Mouse (Mus musculus): Measurements from ENCODE around the gene Ciart.
"Not testable (repeated sequence)": the region's sequence is repeated elsewhere in the genome, so short reads cannot be mapped to it uniquely, and the experiment has no call there.

The Ciart gene

DNA sequence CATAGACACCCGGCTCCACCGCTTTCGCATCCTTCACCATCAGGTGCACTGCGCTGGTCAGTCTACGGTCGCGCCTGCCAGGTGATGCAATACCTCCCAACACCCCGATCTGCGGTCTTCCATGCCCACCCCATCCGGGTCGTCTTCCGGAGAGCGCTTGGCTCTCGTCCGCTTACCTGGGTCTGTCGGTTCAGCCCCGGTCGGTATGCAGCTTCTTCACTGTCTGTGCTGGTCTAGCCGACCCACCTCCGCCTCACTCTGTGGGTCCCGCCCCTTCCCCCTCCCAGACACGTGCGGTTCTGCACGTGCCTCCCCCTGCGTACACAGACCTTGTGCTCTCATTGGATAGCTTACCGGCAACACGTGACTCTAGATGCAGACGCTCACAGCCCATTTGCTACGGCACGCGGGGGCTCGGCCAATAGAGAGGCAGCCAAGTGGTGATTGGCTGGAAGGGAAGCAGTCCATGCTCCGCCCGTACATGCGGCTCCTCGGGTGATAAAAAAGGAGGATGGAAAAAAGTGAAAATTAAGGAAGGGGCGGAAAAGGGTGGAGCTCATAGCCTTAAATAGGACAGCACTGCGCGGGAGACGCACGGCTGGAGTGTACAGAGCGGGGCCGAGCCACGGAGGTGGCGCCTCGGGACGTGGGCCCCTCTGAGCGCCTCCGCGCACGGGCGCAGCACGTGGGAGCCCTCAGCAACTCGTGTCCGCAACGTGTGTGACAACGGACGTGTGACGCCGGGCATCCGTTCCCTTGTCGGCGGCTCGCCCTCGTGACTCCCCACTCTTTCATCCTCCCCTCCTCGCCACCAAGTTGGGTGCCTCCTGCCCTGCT, at the start of gene Ciart:
Gene Ciart (minus strand): TSS at position 273 of the 837 bp plus-strand sequence.
- peak; percentile 99 for DNase-seq

DNA sequence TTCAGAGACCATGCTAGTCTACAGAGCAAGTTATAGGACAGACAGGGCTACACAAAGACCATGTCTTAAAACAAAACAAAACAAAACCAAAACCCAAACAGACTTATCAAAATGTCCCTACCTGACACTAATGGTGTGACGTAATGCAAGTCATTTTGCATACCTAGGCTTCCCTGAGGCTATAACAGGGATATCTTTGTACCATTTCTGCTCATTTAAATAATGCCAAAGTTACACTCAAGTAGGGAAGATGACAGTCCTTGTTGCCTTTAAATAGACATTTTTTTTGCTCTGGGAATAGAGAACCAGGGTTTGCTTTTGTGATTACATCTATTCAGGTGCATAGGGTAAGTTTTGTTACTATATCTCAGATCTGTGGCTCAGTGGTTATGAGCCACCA, 49.4 kb upstream of the Ciart start:
- no peak for DNase-seq

GRCm38 (mm10) chr3:95930471-95930789, 48.4 kb upstream of the Ciart start:
- no peak for DNase-seq

DNA sequence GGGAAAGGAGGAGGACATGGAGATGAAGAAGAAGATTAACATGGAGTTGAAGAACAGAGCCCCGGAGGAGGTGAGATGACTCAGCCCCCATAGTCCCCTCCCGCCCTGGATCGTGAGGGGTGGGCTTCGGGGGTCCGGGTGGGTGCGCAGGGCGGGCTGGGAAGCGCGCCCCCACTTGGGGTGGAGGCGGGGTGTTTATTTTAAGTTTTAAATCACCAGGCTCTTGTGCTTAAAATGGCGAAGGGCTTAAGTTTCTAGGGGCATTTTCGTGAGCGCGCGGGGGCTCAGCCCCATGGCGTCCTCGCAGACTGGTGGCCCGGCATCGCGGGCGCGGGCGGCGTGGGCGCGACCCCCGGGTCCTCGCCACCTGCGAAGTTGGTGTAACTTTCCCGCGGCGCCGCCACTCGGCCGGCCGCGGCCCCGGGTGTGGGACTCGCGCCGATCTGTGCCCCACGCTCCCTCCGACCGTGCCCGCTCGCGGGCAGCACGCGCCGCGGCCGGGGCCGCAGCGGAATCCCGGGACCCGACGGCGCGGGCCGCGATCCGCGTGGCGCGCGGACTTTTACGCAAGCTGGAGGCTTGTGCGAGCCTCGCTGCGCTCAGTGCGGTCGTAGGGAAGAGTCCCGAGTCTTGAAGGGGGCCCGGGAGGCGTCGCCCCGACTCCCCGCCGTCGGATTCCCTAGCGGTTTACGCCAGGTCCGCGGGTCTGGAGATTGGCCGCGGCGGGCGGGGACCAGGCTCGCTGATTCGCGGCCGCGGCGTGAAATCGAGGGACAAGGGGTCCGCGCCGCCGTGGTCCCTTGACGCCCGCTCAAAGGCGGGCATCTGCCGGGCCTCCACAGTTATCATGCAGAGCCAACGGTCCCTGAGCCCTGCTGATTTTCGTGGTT, 47.8 kb upstream of the Ciart start:
- DNase-seq, result peak; percentile 42

DNA sequence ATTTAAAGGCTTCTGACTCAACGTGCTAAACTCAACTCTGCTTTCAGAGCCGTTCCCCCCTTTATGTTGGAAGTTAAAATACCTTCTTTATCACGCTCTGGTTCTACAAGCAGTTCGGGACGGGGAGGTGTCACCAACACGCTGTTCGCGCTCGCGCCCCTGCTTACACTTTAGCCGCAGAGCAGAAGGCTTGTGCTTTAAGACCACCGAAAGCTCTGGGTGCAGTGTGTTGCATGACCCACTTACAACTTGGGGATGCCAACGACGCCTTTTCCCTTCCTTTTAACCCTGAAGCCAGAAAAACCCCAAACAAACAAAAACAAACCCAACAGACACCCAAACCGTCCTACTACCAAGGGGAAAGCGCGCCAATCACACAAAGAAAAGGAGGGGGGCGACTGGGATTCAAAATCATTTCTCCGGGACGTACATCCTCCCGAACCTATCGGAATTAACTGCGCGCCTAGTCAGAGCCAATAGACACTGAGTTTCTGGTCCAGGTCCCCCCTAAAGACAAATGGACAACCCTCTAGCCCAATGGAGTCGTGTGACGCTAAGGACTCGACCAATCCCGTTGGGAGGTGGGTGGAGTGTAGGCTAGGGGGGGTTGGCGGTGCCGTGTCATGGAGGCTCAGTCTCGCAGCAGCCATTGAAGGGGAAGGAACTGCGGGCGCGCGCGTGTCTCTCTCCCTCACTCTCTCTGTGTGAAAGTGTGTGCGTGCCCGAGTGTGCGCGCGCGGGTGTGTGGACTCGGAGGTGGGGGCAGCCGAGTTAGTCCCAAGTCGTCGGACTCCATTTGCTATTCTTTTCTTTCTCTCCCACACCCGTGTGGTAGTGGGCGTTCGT, 46.8 kb upstream of the Ciart start, which contains the start of gene Anp32e:
Gene Anp32e (plus strand): TSS at position 589 of the 846 bp plus-strand sequence.
- DNase-seq, result peak; percentile 98

- DNase-seq, result no peak
Measured at GRCm38 (mm10) chr3:95928261-95928657, 46.2 kb upstream of the Ciart start.

DNA sequence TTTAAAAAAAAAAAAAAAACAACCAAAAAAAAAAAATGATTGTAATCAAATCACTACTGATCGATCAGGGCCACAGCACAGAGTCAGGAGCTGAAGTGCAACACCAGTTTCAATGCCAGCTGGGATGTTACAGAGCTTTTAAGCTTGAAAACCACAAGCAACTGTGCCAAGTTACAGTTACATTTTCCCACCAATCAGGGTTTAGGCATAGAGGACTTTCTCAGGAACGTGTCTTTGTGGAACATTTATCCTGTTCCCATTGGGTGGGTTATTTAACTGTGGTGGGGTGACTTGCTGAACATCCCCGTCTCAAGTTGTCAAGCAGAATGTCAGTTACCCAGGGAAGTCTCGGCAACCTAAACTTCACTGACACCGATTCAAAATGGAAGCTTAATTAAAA, 43.0 kb upstream of the Ciart start:
- no peak for DNase-seq

DNA sequence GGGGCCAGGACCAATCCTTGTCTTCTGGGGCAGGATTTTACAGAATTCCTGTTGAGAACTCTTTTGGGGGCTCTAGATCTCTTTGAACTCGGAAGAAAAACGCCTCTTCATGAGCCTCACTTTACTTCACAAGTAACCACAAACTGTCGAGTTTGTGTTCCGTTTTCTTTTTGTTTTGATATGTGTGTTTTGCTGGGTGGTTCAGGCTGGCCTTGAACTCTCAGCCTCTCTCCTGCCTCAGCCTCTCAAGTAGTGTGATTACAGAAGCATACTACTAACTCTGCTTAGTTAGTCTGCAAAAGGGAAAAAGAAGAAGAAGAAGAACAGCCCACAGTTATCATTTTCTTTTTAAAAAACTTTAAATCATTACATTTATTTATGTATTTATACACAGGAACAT, 42.1 kb upstream of the Ciart start:
- no peak for DNase-seq

DNA sequence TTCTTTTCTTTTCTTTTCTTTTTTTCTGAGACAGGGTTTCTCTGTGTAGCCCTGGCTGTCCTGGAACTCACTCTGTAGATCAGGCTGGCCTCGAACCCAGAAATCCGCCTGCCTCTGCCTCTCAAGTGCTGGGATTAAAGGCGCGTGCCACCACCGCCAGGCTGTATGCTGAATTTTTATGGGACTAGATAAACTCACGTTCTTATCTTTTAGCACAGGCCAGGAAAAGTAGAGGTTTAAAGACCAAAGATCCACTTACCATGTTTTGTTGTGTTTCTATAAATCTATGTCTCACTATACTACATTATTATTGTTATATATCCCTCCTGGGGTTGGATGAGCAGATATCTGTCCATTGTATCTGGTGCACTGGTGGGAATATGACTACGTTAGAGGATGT, 41.4 kb upstream of the Ciart start:
- DNase-seq, result not testable (repeated sequence)

GRCm38 (mm10) chr3:95920532-95920931, 38.5 kb upstream of the Ciart start:
- not testable (repeated sequence) for DNase-seq

- DNase-seq, result no peak
Measured at GRCm38 (mm10) chr3:95916760-95917159, 34.7 kb upstream of the Ciart start.

DNA sequence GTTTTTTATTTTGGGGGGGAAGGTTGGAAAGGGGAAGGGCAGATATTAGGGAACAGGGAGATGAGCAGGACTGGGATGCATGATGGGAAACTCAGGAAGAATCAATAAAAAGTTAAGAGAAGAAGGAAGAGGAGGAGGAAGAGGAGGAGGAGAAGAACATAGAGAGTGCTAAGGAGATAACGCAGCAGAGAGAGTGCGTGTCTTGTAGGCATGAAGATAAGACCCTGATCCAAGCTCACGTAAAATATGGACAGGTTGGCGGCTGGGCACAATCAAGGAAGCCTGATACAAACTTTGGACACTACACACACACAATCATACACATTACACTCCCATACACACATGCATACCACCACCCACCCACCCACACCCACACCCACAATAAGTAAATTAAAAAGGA, 32.7 kb upstream of the Ciart start:
- DNase-seq, result no peak

- no peak for DNase-seq
Measured at GRCm38 (mm10) chr3:95907613-95908012, 25.6 kb upstream of the Ciart start.

DNA sequence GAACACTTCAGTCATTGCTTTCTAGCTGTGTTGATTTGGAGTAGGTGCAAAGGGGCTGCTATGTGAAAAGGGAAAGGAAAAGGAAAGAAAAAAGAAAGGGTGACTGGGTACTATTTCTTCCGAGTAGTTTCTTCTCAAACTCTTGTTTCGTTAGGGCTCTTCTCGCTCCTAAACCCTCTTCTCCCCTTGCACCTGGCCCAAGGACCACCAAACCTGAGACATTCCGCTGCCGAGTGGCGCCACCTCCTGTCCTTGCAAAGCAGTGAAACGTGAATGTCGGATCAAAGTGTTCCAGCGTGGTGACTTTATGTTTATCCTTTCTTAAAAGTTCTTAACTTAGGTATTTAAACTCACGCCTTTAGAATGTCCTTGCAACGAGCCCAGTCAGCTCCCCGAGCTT, 24.8 kb upstream of the Ciart start:
- DNase-seq, result no peak

DNA sequence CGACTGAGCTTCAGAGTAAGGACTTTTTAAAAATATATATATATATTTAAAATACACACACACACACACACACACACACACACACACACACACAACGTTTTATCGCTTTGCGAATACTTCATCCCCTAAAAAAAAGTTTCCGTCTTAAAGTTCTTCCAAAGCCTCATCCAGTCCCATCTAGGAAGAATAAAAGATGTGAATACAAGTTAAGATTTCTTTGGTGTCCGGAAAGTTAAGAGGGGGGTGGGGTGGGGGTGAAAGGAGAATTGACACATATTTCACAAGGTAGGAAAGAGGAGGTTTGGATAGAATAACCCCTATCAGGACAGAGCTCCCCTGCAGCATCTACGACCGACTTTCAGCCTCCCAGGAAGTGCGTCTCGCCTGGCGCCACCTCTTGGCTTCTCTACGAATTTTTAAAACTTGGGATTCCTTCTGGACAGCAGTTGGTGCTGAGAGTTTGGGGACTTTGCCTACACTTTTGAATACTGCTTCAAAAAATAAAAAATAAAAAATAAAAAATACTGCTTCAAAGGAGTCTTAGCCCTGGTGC, 24.0 kb upstream of the Ciart start:
- no peak for DNase-seq

GRCm38 (mm10) chr3:95905146-95905939, 23.3 kb upstream of the Ciart start:
- DNase-seq, result peak; percentile 61

GRCm38 (mm10) chr3:95904568-95904967, 22.5 kb upstream of the Ciart start, which contains the start of gene Car14:
Car14 (minus strand) TSS chr3:95904691.
- no peak for DNase-seq

DNA sequence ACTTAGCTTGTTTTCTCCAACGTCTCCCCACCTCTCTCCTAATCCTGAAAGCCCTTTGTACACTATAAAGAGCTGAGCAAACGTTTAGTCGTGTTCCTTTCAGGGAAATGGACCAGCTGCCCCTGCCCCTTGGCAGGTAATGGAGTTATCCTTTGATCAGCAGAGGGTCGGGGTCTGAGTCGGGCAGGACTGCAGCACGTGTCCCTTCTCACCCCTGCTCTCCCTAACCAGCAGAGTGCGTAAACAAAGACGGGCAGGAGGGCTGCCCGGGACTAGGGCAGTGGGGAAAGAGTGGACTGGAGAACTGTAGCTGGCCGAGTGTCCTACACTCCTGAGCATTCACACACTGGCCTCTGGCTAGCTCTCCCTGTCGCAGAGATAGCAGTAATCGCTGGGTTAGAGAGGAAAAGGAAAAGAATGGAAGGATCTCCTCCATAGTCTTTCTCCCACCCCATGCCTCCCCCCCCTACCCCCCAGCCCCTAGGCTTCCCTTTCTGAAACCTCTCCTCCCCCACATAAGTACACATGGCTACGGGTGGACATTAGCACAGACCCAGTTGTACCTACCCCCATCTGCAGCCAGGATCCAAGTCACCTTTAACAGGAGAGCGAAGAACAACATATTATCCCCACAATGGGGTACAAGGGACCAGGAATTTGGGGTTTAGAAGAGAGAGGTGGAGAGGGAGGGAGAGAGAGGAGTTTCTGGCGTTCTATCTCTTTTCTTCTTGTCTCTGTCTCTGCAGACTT, 21.9 kb upstream of the Ciart start:
- DNase-seq, result no peak

DNA sequence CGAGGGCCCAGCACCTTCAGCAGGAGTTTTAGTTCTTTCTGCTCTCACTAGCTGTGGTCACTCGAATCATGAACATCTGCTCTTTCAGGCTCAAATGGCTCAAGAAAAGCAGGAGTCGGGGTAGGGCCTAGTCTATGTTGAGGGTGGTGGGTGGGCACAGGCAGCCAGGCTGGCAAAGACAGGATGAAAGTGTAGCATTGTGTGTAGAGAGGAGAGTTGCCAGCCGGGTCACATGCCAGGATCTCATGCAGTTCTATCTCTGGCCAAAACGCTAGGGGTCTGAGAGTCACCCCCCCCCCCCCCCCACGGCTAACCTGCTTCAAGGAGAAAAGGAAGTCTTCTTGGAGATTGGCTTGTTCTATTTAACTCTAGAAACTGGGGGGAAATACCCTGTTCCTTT, 20.6 kb upstream of the Ciart start:
- no peak for DNase-seq

GRCm38 (mm10) chr3:95902373-95902625, 20.2 kb upstream of the Ciart start:
- DNase-seq, result no peak

DNA sequence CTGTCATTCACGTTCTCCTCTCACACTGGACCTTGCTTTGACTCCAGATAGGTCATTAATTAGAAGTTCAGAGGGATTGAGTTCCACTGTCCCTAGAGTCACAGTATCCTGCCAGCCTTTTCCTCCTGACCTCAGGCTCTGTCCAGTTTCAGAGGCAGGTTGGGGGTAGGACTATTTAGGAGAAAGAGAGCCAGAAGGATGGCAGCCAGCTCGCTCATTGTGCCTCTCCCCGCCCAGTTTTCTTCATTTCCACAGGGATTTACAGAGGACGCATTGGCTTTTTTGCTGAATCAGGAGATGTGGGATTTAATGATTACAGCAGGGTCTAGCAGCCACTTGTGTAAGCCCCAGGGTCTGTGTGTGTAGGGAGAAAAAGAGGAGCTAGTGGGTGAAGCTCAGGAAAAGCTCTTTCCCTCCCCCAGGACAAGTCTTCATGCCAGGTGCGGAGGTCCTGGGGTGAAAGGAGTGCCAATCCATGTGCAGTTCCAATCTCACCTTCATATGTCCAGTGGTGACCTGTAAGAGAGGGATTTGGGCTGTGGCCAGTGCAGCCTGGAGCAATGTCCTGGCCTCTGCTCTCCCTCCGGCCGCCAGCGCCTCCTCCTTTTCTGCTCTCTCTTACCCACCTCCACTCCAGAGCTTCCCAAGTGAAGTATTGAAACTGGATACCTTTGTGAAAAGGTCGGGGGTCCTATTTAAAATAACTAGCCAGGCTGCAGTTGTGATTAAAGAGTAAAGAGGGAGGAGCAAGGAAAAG, 19.7 kb upstream of the Ciart start:
- DNase-seq, result no peak
